Mouse (Mus musculus) regulatory T cell (primary cell): ENCODE data around the gene Slc31a2.

Experiments used
- in situ Hi-C: fragments of 300-600 bp; cut with MboI, MseI; formaldehyde crosslinking; loops from one replicate; pipeline ENCODE4 v1.15.1; 2025; ENCODE audit warnings: high pct_unique_total_duplicates

The Slc31a2 gene

GRCm38 (mm10) chr4:62281319-62281718, 19.0 kb downstream of the Slc31a2 start:
- in situ Hi-C loops: no loop called here

- in situ Hi-C loops: no loop called here
These were observed 20.6 kb downstream of the Slc31a2 start for GRCm38 (mm10) chr4:62282969-62283368.

GRCm38 (mm10) chr4:62285576-62285975, 23.2 kb downstream of the Slc31a2 start:
- in situ Hi-C loops: no loop called here

GRCm38 (mm10) chr4:62286257-62286991, 24.1 kb downstream of the Slc31a2 start:
- in situ Hi-C loops: no loop called here

GRCm38 (mm10) chr4:62286992-62287900, 24.9 kb downstream of the Slc31a2 start:
- in situ Hi-C loops: no loop called here

- in situ Hi-C loops: no loop called here
These were observed 26.9 kb downstream of the Slc31a2 start for GRCm38 (mm10) chr4:62289226-62289625.

- in situ Hi-C loops: no loop called here
These were observed 28.6 kb downstream of the Slc31a2 start for GRCm38 (mm10) chr4:62290816-62291505.

GRCm38 (mm10) chr4:62292461-62293180, 30.3 kb downstream of the Slc31a2 start:
- in situ Hi-C loops: no loop called here

GRCm38 (mm10) chr4:62293219-62293861, 31.0 kb downstream of the Slc31a2 start:
- in situ Hi-C loops: no loop called here

GRCm38 (mm10) chr4:62294741-62295140, 32.4 kb downstream of the Slc31a2 start:
- in situ Hi-C loops: no loop called here

GRCm38 (mm10) chr4:62297280-62298130, 35.1 kb downstream of the Slc31a2 start:
- in situ Hi-C loops: no loop called here

- in situ Hi-C loops: no loop called here
These were observed 37.6 kb downstream of the Slc31a2 start for GRCm38 (mm10) chr4:62300001-62300400.

- in situ Hi-C loops: no loop called here
These were observed 40.4 kb downstream of the Slc31a2 start for GRCm38 (mm10) chr4:62302795-62303194.

GRCm38 (mm10) chr4:62303288-62303687, 40.9 kb downstream of the Slc31a2 start:
- in situ Hi-C loops: no loop called here

- in situ Hi-C loops: no loop called here
These were observed 43.9 kb downstream of the Slc31a2 start for GRCm38 (mm10) chr4:62306301-62306700.

- in situ Hi-C loops: no loop called here
These were observed 44.5 kb downstream of the Slc31a2 start for GRCm38 (mm10) chr4:62306840-62307239.

GRCm38 (mm10) chr4:62308406-62308805, 46.0 kb downstream of the Slc31a2 start:
- in situ Hi-C loops: no loop called here

GRCm38 (mm10) chr4:62312821-62313220, 50.5 kb downstream of the Slc31a2 start:
- in situ Hi-C loops: no loop called here

GRCm38 (mm10) chr4:62313641-62314211, 51.4 kb downstream of the Slc31a2 start:
- in situ Hi-C loops: no loop called here

- in situ Hi-C loops: no loop called here
These were observed 52.2 kb downstream of the Slc31a2 start for GRCm38 (mm10) chr4:62314516-62314915.
